Mouse (Mus musculus) G1E (cell line): ENCODE results near the gene Chst11.

Source experiments
- CTCF ChIP-seq: IDR thresholded peaks from 2 replicates; pipeline ENCODE4 v1.5.1; 2012; ENCODE audit warnings: low read depth, low read length, inconsistent platforms, mixed read lengths
- GATA1 ChIP-seq: IDR thresholded peaks from 2 replicates; pipeline ENCODE4 v1.6.1; 2012; ENCODE audit warnings: borderline replicate concordance, low read length, inconsistent platforms, mixed read lengths
- GATA2 ChIP-seq: IDR thresholded peaks from 2 replicates; pipeline ENCODE4 v1.6.1; 2012; ENCODE audit warnings: low read depth, low read length, inconsistent platforms, borderline replicate concordance

DNA sequence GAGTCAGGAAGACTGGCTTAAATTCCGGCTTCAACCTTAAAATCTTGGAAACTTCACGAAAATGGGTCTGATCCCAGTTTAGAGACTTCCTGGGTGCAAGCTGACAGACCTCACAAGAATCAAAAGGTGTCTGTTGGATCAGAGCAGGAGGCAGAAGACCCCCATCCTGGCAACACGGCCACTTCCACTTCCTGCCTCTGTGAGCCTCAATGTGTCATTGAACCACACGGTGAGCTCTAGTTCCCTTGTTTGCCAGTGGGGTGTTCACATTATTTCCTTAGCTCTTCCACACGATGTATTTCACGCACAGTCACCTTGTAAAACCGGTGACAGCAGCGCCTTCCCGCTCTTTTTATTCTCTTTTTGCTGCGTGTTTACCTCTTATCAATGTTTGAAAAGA is 54.1 kb downstream of the Chst11 start:
- TF ChIP-seq GATA1, result no peak
- TF ChIP-seq CTCF, result no peak
- no peak for TF ChIP-seq GATA2
